Mouse (Mus musculus) heart, adult 9 months (tissue): Measurements from ENCODE around the gene Snap29.

Experiments used
- DNase-seq, 2 experiments: peaks; one replicate each; pipeline ENCODE4 v3.0.0; 2022; ENCODE audit warnings: low spot score in 2 of 2

Gene Snap29

DNA sequence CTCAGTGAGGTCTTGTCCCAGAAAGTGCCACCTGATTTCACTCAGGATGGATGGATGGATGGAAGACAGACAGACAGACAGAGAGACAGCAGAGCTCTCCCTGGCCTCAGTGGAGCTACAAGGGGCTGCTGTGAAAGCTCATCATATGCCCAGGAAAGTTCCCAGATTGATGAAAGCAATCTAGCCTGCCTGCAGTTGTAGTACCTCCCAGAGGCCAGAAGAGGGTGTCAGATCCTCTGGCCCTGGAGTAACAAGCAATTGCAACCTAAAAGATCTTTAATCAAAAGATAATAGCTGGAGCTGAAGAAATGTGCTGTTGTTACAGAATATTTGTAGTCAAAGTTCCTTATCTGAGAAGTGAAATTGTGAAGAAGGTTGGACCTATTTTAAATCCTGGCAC is 68.3 kb downstream of the Snap29 start:
- DNase-seq: no peak

- no peak for DNase-seq
These were observed 69.0 kb downstream of the Snap29 start for GRCm38 (mm10) chr16:17474761-17475160.

DNA sequence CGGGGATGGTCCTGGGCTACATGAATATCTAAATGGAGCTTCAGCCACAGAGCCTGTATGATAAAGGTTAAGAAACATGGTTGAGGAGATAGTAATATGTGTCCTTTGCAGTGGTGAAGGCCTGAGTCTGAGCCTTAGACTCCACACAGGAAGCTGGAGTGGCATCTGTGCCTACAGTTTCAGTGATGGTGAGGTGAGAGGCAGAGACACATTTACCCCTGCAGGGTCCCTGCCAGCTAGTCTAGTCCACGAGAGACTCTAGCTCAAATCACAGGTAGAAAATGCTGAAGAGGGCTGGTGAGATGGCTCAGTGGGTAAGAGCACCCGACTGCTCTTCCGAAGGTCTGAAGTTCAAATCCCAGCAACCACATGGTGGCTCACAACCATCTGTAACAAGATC is 69.5 kb downstream of the Snap29 start:
- DNase-seq: no peak

DNA sequence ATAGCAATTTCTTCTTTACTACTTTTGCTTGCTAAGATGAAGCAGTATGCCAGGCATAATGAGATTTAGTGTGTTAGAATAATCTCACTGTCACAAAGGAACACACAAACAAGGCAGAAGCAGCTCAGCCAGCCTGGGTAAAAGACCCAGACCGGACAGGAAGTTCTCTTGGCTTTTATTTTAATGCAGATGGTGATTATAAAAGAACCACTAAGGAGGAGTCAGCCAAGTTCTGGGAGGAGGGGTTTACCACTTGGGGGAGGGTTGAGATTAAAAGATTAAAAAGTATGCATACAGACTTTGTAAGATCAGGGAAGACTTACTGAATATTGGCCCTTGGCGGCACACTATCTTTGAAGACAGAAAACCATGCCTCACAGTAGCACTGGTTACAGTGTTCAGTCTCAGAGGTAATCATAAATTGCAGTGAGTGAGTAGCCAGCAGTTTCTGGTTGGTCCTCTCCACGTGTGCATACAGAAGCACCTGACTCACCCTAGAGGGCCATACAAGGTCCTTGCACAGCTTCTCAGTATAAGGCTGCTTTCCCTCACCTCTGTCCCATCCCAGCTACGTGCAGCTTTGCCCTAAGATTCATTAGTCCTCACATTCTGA is 72.7 kb downstream of the Snap29 start:
- no peak for DNase-seq
